Mouse (Mus musculus): ENCODE results near the gene B3galt4.

DNA sequence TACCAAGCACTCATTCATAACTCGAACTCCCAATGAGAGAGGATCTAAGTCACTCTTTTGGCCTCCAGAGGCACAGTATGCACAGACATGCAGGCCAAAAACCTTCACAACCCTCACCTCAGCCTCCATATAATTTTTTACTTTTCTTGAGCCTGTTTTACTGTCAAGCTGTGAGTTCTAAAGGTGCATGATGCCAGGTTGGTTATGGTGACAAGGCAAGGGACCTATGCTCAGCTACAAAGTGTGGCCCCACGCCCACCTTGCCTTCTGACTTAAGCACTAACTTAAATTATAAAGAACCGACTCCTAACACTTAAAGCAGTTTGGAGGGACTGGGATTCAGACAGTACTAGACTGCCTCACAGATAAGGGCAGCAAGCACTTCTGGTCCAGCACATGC is 2.0 kb upstream of the B3galt4 start:
- TF ChIP-seq CTCF (IDR thresholded peaks at IDR 0.05; ENCODE audit: low read depth, low read length) (no peak), GATA1 (IDR thresholded peaks at IDR 0.05; ENCODE audit: borderline replicate concordance, low read length) (no peak), POLR2AphosphoS5 (IDR thresholded peaks at IDR 0.05; ENCODE audit: insufficient replicate concordance, low read depth, low read length) (no peak), TAL1 (conservative IDR thresholded peaks at IDR 0.05; ENCODE audit: low read depth, low read length) (no peak)

Data from G1E (cell line).